Mouse (Mus musculus) MEL-GATA-1-ER (cell line): ENCODE measurements at regions not wholly inside any gene's neighbourhood (a gene's known extent, or its start where the extent isn't known, plus 50 kb on each side); places are given as distances from the start of the nearest gene placed in this dataset.

Experiments used
- DNase-seq: peaks from one replicate; pipeline ENCODE4 v3.0.0-alpha.2; 2012; ENCODE audit warnings: low read depth; ENCODE audit errors: extremely low read depth

- DNase-seq = no peak
Measured at GRCm38 (mm10) chr14:48607131-48607530, 66.5 kb downstream of the Otx2 start.

- DNase-seq = no peak
Measured at GRCm38 (mm10) chr14:48603490-48603889, 70.1 kb downstream of the Otx2 start.

- no peak for DNase-seq
Measured at GRCm38 (mm10) chr14:48594334-48594733, 79.3 kb downstream of the Otx2 start.

DNA sequence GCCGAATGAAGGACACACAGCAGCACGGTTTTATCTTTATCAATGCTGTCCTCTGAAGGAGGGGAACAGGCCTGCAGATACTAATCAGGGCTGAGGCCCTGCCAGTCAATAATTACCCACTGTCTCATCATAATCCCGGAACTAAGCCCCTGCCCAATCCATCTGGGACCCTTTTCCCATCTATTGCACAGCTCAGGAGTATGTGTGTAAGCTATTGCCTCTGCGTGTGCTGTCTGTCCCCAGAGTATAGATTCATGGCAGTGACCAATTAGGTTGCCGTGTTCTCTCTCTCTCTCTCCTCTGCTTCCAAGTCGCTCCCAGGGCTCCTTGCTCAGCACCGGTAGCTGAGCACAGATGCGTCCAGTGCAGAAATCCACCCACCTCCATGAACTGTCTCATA is 80.3 kb downstream of the Otx2 start:
- DNase-seq = no peak

- DNase-seq = no peak
Measured at GRCm38 (mm10) chr14:48591483-48592230, 82.0 kb downstream of the Otx2 start.

DNA sequence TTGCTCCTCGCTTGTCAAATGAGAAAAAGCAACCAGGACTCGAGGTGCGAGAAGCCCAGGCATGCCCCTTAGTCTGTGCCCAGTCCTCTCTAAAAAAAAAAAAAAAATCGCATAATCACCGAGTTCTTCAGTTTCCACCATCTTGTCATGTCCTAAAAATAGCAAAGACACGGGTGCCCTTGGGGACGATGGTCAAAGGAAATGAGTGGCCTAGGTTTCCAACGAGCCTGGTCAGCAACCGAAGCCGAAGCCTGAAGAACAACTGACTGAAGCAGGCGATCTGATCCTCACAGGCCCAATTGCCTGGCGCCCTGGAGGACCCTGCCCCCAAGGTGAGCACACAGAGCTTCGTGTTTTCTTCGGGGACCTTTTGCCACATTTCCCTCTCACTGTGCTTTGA is 83.2 kb downstream of the Otx2 start:
- DNase-seq = no peak

DNA sequence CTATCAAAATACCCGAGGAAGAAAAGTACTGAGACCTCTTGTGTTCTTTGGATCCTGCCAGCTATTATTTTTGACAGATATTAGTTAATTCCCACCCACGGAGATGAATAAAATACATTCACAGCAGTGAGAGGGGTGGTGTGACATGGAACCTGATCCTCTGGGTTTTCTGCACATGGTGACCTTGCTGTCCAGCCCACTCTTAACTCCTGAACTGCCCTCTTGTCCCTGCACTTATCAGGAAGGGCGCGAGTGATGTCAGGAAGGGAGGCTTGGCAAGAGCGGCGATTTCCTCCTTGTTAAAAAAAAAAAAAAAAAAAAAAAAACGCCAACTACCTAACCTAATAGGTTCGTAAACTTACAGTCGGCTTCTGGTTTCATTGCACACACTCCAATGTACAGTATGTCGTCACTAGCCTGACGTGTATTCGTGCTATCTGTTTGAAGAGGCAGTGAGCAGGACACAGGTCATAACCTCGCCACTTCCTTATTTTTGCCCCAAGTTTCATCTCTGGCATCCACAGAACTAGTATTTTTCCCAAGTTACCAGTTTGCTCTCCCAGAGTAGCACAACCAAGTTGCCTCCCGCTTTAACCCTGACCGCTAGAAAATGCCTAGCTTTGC is 83.8 kb downstream of the Otx2 start:
- DNase-seq = no peak

DNA sequence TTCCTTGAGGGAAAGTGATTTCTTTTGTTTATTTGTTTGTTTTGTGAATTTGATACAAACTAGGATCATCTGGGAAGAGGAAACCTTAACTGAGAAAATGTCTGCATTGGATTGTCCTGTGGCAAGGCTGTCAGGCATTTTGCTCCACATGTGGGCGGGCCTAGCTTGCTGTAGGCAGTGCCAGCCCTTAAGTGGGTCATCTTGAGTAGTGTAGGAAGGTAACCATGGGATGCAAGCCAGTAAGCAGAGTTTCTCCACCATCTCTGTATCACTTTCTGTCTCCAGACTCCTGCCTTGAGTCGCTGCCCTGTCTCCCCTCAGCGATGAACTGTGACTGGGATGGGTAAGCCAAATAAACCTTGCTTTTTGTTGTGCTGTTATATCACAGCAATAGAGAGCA is 87.8 kb downstream of the Otx2 start:
- DNase-seq = no peak

GRCm38 (mm10) chr14:48584571-48584970 is 89.0 kb downstream of the Otx2 start:
- DNase-seq = no peak

DNA sequence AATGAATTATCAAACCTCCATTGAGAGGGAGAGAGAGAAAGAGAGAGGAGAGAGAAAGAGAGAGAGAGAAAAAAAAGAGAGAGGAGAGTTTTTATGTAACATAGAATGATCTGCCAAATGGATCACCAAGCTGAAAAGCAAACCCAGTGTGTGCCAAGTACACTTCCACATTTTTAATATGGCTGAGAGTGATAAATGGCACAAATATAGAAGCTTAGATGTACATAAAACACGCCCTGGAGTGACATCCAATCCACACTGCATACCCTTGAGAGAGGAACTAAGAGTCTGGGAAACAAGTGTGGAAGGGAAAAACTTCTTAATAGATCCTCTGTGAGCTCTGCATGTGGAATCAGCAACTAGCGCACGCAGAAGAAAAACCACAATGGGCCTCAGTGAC is 90.1 kb downstream of the Otx2 start:
- DNase-seq = peak; percentile 52

- peak; percentile 33 for DNase-seq
Measured at GRCm38 (mm10) chr14:48582080-48582479, 91.5 kb downstream of the Otx2 start.

- peak; percentile 36 for DNase-seq
Measured at GRCm38 (mm10) chr14:48581308-48581707, 92.3 kb downstream of the Otx2 start.

DNA sequence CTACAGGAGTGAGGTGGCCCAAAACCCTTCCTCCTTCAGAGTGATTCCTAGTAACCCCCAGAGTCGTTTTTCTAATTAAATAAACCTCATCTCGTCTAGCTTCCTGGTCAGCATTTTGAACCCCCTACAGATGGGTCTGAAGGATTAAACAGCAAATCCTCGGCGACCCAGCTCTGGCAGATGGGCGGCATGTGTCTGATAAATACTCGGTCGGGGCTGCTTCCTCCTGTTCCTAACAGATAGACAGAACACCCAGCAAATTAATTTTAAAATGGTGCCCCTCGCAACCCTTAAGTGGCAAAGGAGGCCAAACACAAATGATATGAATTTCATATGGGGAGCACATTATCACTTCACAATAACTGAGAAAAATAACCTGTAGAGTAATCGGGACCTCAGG is 93.2 kb downstream of the Otx2 start:
- peak; percentile 78 for DNase-seq

- DNase-seq = peak; percentile 62
Measured at GRCm38 (mm10) chr14:48579985-48580384, 93.6 kb downstream of the Otx2 start.
